Mouse (Mus musculus) intestine, embryonic 14.5 days (tissue): ENCODE data around the gene Slc13a5. TPM values are rescaled to one million over a fixed set of nuclear protein-coding genes. Genes with fewer than 3 reads are reported as not detected.

Experiments
- ATAC-seq: fragments of 200-750 bp; cut with Nextera tagmentation; replicated peaks from 2 replicates; pipeline ENCODE4 v1.8.0; 2017; ENCODE audit warnings: low read depth, moderate number of reproducible peaks, moderate TSS enrichment, moderate library complexity; ENCODE audit not compliant: low FRiP score, low TSS enrichment
- DNase-seq: peaks from one replicate; pipeline ENCODE4 v3.0.0-alpha.2; 2018; ENCODE audit warnings: low spot score
- H3K27ac ChIP-seq: fragments of 300-500 bp; sonication (generic); 2 replicates; pipeline ENCODE4 v1.5.1; 2014; ENCODE audit warnings: low read depth, mild to moderate bottlenecking, control low read depth
- H3K27me3 ChIP-seq: fragments of 300-500 bp; sonication (generic); replicated peaks from 2 replicates; pipeline ENCODE4 v1.6.1; 2014; ENCODE audit warnings: low read length, control low read depth; ENCODE audit not compliant: control insufficient read depth, insufficient read depth
- H3K36me3 ChIP-seq: fragments of 300-500 bp; sonication (generic); 2 replicates; pipeline ENCODE4 v1.6.1; 2014; ENCODE audit warnings: low read length, control low read depth; ENCODE audit not compliant: control insufficient read depth, insufficient read depth
- H3K4me1 ChIP-seq: fragments of 300-500 bp; sonication (generic); replicated peaks from 2 replicates; pipeline ENCODE4 v1.6.1; 2014; ENCODE audit warnings: low read length, control low read depth, mixed read lengths; ENCODE audit not compliant: control insufficient read depth, insufficient read depth
- H3K4me2 ChIP-seq: fragments of 300-500 bp; sonication (generic); 2 replicates; pipeline ENCODE4 v1.6.1; 2014; ENCODE audit warnings: low read length
- H3K4me3 ChIP-seq: fragments of 300-500 bp; sonication (generic); 2 replicates; pipeline ENCODE4 v1.5.1; 2014; ENCODE audit warnings: low read depth, low read length, control low read depth, mixed read lengths
- H3K9ac ChIP-seq: fragments of 300-500 bp; sonication (generic); 2 replicates; pipeline ENCODE4 v1.6.1; 2014; ENCODE audit warnings: mild to moderate bottlenecking, low read length
- H3K9me3 ChIP-seq: fragments of 300-500 bp; sonication (generic); 2 replicates; pipeline ENCODE4 v1.6.1; 2016; ENCODE audit warnings: low read length, control low read depth; ENCODE audit not compliant: control insufficient read depth
- WGBS: fragments of 180-500 bp; shearing (Covaris S2); extraction: QIAGEN DNeasy Blood & Tissue Kit; methylation state at CpG from one replicate; pipeline ENCODE4 v1.1.7; 2014; 5-methylcytosine and 5-hydroxymethylcytosine counted together
- polyA plus RNA-seq: library from polyadenylated mRNA; unstranded; fragments of >200 nt; fragmentation: Nextera tagmentation; extraction: Ambion mirVana; gene quantifications from 2 replicates; pipeline ENCODE4 v1.2.1, GENCODE M21; 2014

The Slc13a5 gene
- polyA plus RNA-seq, 1 experiment from 2014 or later, result 0.24 TPM

- H3K4me2 ChIP-seq, result no peak overlapping the region
- no peak for ATAC-seq
- DNase-seq, result no peak
- H3K9me3 ChIP-seq, result no peaks in the 10 kb centered on the region
- H3K27me3 ChIP-seq, result no peaks in the 10 kb centered on the region
- 80% methylated on average over 5 of the region's 5 CpGs for WGBS
- H3K4me1 ChIP-seq, result no peaks in the 10 kb centered on the region
- no peak overlapping the region for H3K27ac ChIP-seq
- no peaks in the 10 kb centered on the region for H3K36me3 ChIP-seq
- no peak overlapping the region for H3K9ac ChIP-seq
- no peak overlapping the region for H3K4me3 ChIP-seq
Measured at GRCm38 (mm10) chr11:72281143-72281851, 14.3 kb upstream of the Slc13a5 start.

GRCm38 (mm10) chr11:72273341-72273740 lies 6.3 kb upstream of the Slc13a5 start:
- Histone ChIP-seq H3K27me3 (0 out of 2 replicates have a peak, but pooled peaks cover 2% of the 10 kb centered on the region), H3K36me3 (no peaks in the 10 kb centered on the region), H3K27ac (no peak overlapping the region), H3K9me3 (no peaks in the 10 kb centered on the region), H3K4me3 (no peak overlapping the region), H3K4me2 (no peak overlapping the region), H3K9ac (no peak overlapping the region), H3K4me1 (no peaks in the 10 kb centered on the region)
- WGBS, result 64% methylated on average over 3 of the region's 3 CpGs
- DNase-seq (no peak), ATAC-seq (no peak)

DNA sequence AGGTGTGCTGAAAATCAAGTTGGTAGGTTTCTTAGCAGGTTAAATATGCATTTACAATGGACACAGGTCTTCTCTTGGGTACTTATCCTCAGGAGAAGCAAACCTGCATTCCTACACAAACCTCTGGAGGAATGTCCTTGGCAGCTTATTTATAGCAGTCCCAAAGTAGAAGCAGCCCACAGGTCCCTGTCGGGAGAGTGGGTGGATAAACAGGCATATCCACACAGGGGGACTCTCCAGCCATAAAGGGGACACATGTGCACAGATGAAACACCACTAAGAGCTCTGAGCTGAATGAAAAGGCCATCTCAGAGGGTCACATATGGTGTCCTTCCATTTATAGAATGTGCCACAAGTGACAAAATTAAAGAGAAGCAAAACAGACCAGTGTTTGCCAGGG lies 4.7 kb upstream of the Slc13a5 start:
- no peak overlapping the region for H3K27ac ChIP-seq
- no peak overlapping the region for H3K9ac ChIP-seq
- DNase-seq (no peak), ATAC-seq (no peak)
- peaks cover 16% of the 10 kb centered on the region for H3K27me3 ChIP-seq
- H3K4me3 ChIP-seq, result no peak overlapping the region
- no peaks in the 10 kb centered on the region for H3K4me1 ChIP-seq
- no peak overlapping the region for H3K4me2 ChIP-seq
- 27% methylated on average over 1 of the region's 1 CpGs for WGBS
- no peaks in the 10 kb centered on the region for H3K36me3 ChIP-seq
- no peaks in the 10 kb centered on the region for H3K9me3 ChIP-seq

GRCm38 (mm10) chr11:72266207-72266959 lies 639 bp downstream of the Slc13a5 start:
- DNase-seq, result peak; percentile 74
- Histone ChIP-seq H3K4me2 (peak overlapping the region; percentile 76), H3K4me1 (no peaks in the 10 kb centered on the region), H3K9me3 (no peaks in the 10 kb centered on the region), H3K9ac (peak overlapping the region; percentile 20), H3K4me3 (peak overlapping the region; percentile 39), H3K27me3 (peaks cover 38% of the 10 kb centered on the region), H3K27ac (no peak overlapping the region), H3K36me3 (no peaks in the 10 kb centered on the region)
- ATAC-seq, result peak; percentile 90
- WGBS, result 2% methylated on average over 46 of the region's 46 CpGs

GRCm38 (mm10) chr11:72265483-72265882 lies 1.5 kb downstream of the Slc13a5 start:
- DNase-seq, result no peak
- no peak overlapping the region; the same call in 1 of the 2 replicates for H3K4me2 ChIP-seq
- peaks cover 36% of the 10 kb centered on the region for H3K27me3 ChIP-seq

DNA sequence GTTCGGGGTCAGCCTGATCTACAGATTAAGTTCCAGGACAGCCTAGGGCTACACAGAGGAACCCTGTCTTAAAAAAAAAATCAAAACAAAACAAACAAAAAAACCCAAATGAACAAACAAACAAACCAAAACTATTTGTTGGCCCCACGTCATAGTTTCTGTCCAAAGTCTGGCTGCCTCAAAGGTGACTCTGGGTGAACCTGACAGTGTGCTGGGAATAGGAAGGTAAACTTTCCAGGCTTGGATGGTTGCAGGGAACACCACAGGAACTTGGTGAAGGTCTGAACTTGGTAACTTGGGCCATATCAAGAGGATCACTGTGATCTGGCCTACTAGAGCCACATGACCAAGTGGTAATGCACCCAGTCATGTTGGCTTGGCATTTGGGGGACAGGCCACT lies 10.6 kb downstream of the Slc13a5 start:
- H3K27me3 ChIP-seq, result no peaks in the 10 kb centered on the region
- H3K9me3 ChIP-seq, result no peaks in the 10 kb centered on the region
- H3K4me1 ChIP-seq, result no peaks in the 10 kb centered on the region
- H3K27ac ChIP-seq, result no peak overlapping the region
- no peak overlapping the region for H3K9ac ChIP-seq
- no peak overlapping the region for H3K4me3 ChIP-seq
- DNase-seq, result no peak
- no peaks in the 10 kb centered on the region for H3K36me3 ChIP-seq
- H3K4me2 ChIP-seq, result no peak overlapping the region
- no peak for ATAC-seq
- 82% methylated on average over 2 of the region's 2 CpGs for WGBS

More at GRCm38 (mm10) chr11:72265483-72265882, 1.5 kb downstream of the Slc13a5 start:
- Histone ChIP-seq H3K9me3 (no peaks in the 10 kb centered on the region), H3K4me3 (0 out of 2 replicates have a peak overlapping the region, but pooled peaks have one; percentile 39), H3K27ac (no peak overlapping the region), H3K36me3 (no peaks in the 10 kb centered on the region), H3K9ac (no peak overlapping the region), H3K4me1 (no peaks in the 10 kb centered on the region)
- 6% methylated on average over 11 of the region's 11 CpGs for WGBS
- no peak for ATAC-seq

DNA sequence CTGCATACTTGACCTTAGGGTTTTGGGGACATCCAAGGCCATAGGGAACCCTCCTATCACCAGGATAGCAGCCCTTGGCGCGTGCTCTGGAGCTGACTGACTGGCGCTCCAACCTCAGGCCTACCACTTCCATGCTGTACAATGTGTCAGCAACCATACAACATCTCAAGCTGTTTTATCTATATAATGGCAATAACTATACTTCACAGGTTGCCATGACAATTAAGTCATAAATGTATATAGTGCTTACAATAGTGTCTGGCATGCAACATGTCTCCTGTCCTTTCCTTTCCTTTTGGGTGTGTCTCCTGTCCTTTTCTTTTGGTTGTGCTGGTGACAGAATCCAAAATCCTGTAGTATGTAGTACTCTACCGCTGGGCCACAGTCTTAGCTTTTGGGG lies 11.4 kb downstream of the Slc13a5 start:
- 93% methylated on average over 4 of the region's 4 CpGs for WGBS
- no peak overlapping the region for H3K27ac ChIP-seq
- DNase-seq (no peak), ATAC-seq (no peak)
- no peaks in the 10 kb centered on the region for H3K36me3 ChIP-seq
- H3K4me2 ChIP-seq, result no peak overlapping the region
- H3K27me3 ChIP-seq, result 0 out of 2 replicates have a peak, but pooled peaks cover under 1% of the 10 kb centered on the region
- no peak overlapping the region for H3K4me3 ChIP-seq
- no peaks in the 10 kb centered on the region for H3K4me1 ChIP-seq
- no peak overlapping the region for H3K9ac ChIP-seq
- no peaks in the 10 kb centered on the region for H3K9me3 ChIP-seq

- no peaks in the 10 kb centered on the region for H3K4me1 ChIP-seq
- no peaks in the 10 kb centered on the region for H3K9me3 ChIP-seq
- DNase-seq (no peak), ATAC-seq (no peak)
- 82% methylated on average over 8 of the region's 8 CpGs for WGBS
- H3K27me3 ChIP-seq, result no peaks in the 10 kb centered on the region
- H3K4me2 ChIP-seq, result no peak overlapping the region
- H3K36me3 ChIP-seq, result no peaks in the 10 kb centered on the region
- no peak overlapping the region for H3K27ac ChIP-seq
- H3K4me3 ChIP-seq, result no peak overlapping the region
- H3K9ac ChIP-seq, result no peak overlapping the region
Measured at GRCm38 (mm10) chr11:72245196-72245753, 21.7 kb downstream of the Slc13a5 start.
